Mouse (Mus musculus) liver, postnatal 0 days (tissue): ENCODE measurements around the gene Gm5155. TPM values are rescaled to one million over a fixed set of nuclear protein-coding genes. Genes with fewer than 3 reads are reported as not detected.
"Not testable (repeated sequence)": the region's sequence is repeated elsewhere in the genome, so short reads cannot be mapped to it uniquely, and the experiment has no call there.

Experiments used
- ATAC-seq: fragments of 200-750 bp; cut with Nextera tagmentation; 2 replicates; pipeline ENCODE4 v1.8.0; 2017; ENCODE audit warnings: mild to moderate bottlenecking, moderate library complexity
- DNase-seq: peaks from one replicate; pipeline ENCODE4 v3.0.0-alpha.2; 2016
- H3K27ac ChIP-seq: fragments of 300-500 bp; sonication (generic); 2 replicates; pipeline ENCODE4 v1.5.1; 2014; ENCODE audit warnings: antibody characterized with exemption, moderate library complexity, mild to moderate bottlenecking, low read depth
- H3K27me3 ChIP-seq: fragments of 300-500 bp; sonication (generic); 2 replicates; pipeline ENCODE4 v1.6.1; 2014; ENCODE audit warnings: low read length, control low read depth, mixed read lengths; ENCODE audit not compliant: insufficient read depth
- H3K36me3 ChIP-seq: fragments of 300-500 bp; sonication (generic); replicated peaks from 2 replicates; pipeline ENCODE4 v1.6.1; 2014; ENCODE audit warnings: mild to moderate bottlenecking, control low read depth, low read length, moderate library complexity, mixed read lengths; ENCODE audit not compliant: insufficient read depth
- H3K4me1 ChIP-seq: fragments of 300-500 bp; sonication (generic); 2 replicates; pipeline ENCODE4 v1.6.1; 2014; ENCODE audit warnings: antibody characterized with exemption, mild to moderate bottlenecking, control low read depth; ENCODE audit not compliant: insufficient read depth
- H3K4me2 ChIP-seq: fragments of 300-500 bp; sonication (generic); 2 replicates; pipeline ENCODE4 v1.6.1; 2014; ENCODE audit warnings: low read depth, mild to moderate bottlenecking, low read length, moderate library complexity, mixed read lengths
- H3K4me3 ChIP-seq: fragments of 300-500 bp; sonication (generic); 2 replicates; pipeline ENCODE4 v1.5.1; 2014; ENCODE audit warnings: low read depth, low read length
- H3K9ac ChIP-seq: fragments of 300-500 bp; sonication (generic); replicated peaks from 2 replicates; pipeline ENCODE4 v1.6.1; 2014; ENCODE audit warnings: mild to moderate bottlenecking, moderate library complexity
- H3K9me3 ChIP-seq: fragments of 300-500 bp; sonication (generic); 2 replicates; pipeline ENCODE4 v1.6.1; 2016; ENCODE audit warnings: mild to moderate bottlenecking, control low read depth, low read length, mixed read lengths
- CTCF ChIP-seq: sonication (generic); IDR thresholded peaks from 2 replicates; pipeline ENCODE4 v1.5.1; 2016; ENCODE audit warnings: antibody characterized with exemption, low read depth
- EP300 ChIP-seq: IDR thresholded peaks from 2 replicates; pipeline ENCODE4 v1.6.1; 2016; ENCODE audit warnings: antibody characterized with exemption, low read depth, mild to moderate bottlenecking
- WGBS: fragments of 180-500 bp; shearing (Covaris S2); extraction: QIAGEN DNeasy Blood & Tissue Kit; methylation state at CpG from one replicate; pipeline ENCODE4 v1.1.7; 2014; ENCODE audit not compliant: insufficient replicate concordance; 5-methylcytosine and 5-hydroxymethylcytosine counted together
- polyA plus RNA-seq: library from polyadenylated mRNA; unstranded; fragments of >200 nt; fragmentation: Nextera tagmentation; extraction: Ambion mirVana; gene quantifications from 2 replicates; pipeline ENCODE4 v1.2.1, GENCODE M21; 2015

The Gm5155 gene
- not detected in 2 replicates for polyA plus RNA-seq

- H3K4me2 ChIP-seq: no peak within 1 kb of the TSS
- ATAC-seq: no peak
- TF ChIP-seq CTCF: no peak
- no peak for TF ChIP-seq EP300
- no peaks in the 10 kb centered on the region for H3K36me3 ChIP-seq
- no peak within 1 kb of the TSS for H3K9ac ChIP-seq
- H3K27me3 ChIP-seq: no peaks in the 10 kb centered on the region
- no peak for DNase-seq
- no peak within 1 kb of the TSS for H3K4me3 ChIP-seq
- H3K27ac ChIP-seq: no peak within 1 kb of the TSS
- H3K4me1 ChIP-seq: no peaks in the 10 kb centered on the region
- H3K9me3 ChIP-seq: no peaks in the 10 kb centered on the region
- WGBS: 63% methylated on average over 1 of the region's 1 CpGs
Observed at GRCm38 (mm10) chr7:17871467-17871866, at the start of gene Gm5155. Gm5155 (plus strand) TSS chr7:17871767.

GRCm38 (mm10) chr7:17870776-17871175, 791 bp upstream of the Gm5155 start:
- no peaks in the 10 kb centered on the region for H3K36me3 ChIP-seq
- TF ChIP-seq EP300 (no peak), CTCF (no peak)
- H3K4me1 ChIP-seq: no peaks in the 10 kb centered on the region
- H3K9me3 ChIP-seq: no peaks in the 10 kb centered on the region
- H3K27me3 ChIP-seq: no peaks in the 10 kb centered on the region
- WGBS: 83% methylated on average over 1 of the region's 1 CpGs
- no peak overlapping the region for H3K4me2 ChIP-seq
- no peak for ATAC-seq
- no peak overlapping the region for H3K4me3 ChIP-seq
- no peak overlapping the region for H3K9ac ChIP-seq
- no peak overlapping the region for H3K27ac ChIP-seq
- DNase-seq: no peak

DNA sequence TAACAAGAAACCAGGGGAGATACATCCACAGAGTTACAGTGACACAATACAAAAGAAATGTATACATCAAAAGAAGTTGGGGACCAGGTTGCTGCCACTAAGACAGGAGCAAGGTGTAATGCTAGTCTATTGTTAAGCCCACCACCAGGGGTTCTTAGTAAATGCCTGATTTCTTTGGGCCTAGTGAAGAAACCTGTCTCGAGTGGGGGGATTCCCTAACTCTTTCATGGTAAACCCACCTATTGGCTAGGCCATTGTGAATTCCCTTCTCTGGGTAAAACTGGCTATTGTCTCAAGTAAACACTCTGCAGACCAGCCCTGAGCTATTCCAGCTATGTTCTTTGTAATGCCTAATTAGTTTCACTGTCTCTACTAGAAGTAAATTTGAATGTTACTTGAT, 23.8 kb downstream of the Gm5155 start:
- H3K27ac ChIP-seq, DNase-seq, H3K4me3 ChIP-seq, H3K9me3 ChIP-seq, H3K27me3 ChIP-seq, H3K4me1 ChIP-seq, H3K36me3 ChIP-seq, H3K4me2 ChIP-seq, ATAC-seq, H3K9ac ChIP-seq: not testable (repeated sequence)
- WGBS: 45% methylated on average over 1 of the region's 1 CpGs

DNA sequence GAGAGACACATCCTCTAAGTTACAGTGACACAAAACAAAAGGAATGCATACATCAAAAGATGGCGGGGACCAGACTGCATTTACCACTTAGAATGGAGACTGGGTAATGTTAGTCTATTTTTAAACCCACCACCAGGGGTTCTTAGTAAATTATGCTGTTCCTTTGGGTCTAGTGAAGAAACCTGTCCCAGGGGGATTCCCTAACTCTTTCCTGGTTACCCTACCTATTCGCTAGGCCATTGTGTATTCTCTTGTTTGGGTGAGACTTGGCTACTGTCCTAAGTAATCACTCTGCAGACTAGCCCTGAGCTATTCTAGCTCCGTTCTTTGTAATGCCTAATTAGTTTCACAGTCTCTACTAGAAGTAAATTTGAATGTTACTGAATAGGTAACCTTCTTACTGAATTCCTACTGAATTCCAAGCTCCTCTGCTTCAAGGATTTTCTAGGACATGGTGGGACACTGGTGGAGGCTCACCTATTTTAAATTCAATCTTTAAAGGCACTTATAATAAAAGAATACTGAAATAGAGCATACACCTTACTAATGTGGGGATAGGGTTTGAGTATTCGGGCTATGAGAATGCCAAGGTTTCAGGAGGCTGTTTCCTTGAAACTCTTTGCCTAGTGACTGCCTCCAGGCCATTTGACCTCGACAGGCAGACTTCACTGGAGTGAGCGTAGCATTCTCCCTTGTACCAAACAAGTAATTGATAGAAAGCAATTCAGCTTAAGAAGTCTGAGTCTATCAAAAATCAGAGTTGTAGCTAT, 31.8 kb downstream of the Gm5155 start:
- no peak overlapping the region for H3K27ac ChIP-seq
- WGBS: 64% methylated on average over 6 of the region's 6 CpGs
- H3K36me3 ChIP-seq: no peaks in the 10 kb centered on the region
- no peak for TF ChIP-seq EP300
- TF ChIP-seq CTCF: no peak
- no peaks in the 10 kb centered on the region for H3K4me1 ChIP-seq
- DNase-seq (no peak), ATAC-seq (no peak)
- no peak overlapping the region for H3K4me2 ChIP-seq
- no peaks in the 10 kb centered on the region for H3K9me3 ChIP-seq
- H3K4me3 ChIP-seq: no peak overlapping the region
- H3K27me3 ChIP-seq: no peaks in the 10 kb centered on the region
- no peak overlapping the region for H3K9ac ChIP-seq

Other genes with a start within 250 kb of the Gm5155 start
- gene Ceacam5, start 158.5 kb upstream of the Gm5155 start, polyA plus RNA-seq: not detected in 2 replicates
- gene Ceacam14, start 59.1 kb upstream of the Gm5155 start, polyA plus RNA-seq: not detected in 2 replicates
- gene Ceacam11, start 100.4 kb downstream of the Gm5155 start, polyA plus RNA-seq: not detected in 2 replicates
- gene Ceacam13, start 138.1 kb downstream of the Gm5155 start, polyA plus RNA-seq: not detected in 2 replicates
- not detected in 2 replicates for gene Ceacam12, start 194.2 kb downstream of the Gm5155 start, polyA plus RNA-seq